Mouse (Mus musculus) cerebellum, adult 11-12 months (tissue): ENCODE results near the gene Ap1s3.

Source experiments
- DNase-seq: peaks from one replicate; pipeline ENCODE4 v3.0.0; 2022

The Ap1s3 gene

DNA sequence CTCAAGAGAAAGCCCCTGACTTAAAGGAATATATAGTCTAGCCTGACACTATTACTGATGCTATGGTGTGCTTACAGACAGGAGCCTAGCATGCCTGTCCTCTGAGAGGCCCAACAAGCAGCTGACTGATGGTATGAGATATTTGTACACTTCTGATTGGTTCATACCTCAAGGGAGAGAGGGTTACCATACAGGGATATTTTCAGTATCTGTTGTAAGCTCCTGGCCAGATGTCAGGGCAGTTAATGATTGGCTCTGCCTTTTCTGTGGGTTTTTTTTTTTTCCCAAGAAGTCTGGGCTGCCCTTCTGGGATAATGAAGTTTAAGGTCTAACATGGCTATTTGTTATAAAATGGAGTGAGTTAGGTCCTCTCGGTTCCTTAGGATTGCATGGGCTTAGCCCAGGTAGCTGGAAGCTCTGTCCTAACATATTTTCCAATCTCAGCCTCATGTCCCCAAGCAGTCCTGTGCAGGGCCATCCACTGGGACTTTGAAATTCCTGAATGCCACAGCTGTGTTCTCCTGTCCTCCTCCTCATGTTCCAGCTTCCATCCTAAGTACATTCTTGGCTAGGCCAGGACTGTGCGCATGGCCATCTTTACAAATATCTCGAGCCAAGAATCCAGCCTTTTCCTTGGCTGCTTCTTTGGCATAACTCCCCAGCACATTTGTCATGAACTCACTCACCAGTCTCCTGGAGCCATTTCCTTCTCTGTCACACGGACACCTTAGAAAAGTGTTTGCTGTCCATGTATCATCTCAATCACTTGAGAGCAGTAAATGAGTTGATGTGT, 81.6 kb downstream of the Ap1s3 start:
- no peak for DNase-seq

DNA sequence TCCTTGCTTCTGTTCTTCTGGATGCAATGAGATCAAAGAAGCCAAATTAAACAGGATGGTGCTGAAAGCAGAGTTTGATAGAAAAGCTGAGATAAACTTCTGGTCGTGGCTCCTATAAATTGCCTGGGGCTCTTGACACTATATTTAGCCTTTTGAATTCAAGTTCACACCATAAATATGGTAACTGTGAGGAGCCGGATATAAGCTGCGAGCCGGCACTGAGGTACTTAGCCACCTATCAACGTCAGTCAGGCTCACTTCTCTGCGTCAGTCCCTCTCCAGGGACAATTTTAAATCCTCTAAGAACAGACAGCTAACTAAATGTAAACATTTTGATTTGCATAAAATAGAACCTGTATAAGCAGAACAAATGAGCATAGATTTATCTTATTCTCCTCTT, 82.3 kb downstream of the Ap1s3 start:
- no peak for DNase-seq

- DNase-seq = peak; percentile 79
Observed at GRCm38 (mm10) chr1:79581136-79581679, 90.6 kb downstream of the Ap1s3 start.

GRCm38 (mm10) chr1:79577357-79577756, 94.4 kb downstream of the Ap1s3 start:
- DNase-seq = no peak

DNA sequence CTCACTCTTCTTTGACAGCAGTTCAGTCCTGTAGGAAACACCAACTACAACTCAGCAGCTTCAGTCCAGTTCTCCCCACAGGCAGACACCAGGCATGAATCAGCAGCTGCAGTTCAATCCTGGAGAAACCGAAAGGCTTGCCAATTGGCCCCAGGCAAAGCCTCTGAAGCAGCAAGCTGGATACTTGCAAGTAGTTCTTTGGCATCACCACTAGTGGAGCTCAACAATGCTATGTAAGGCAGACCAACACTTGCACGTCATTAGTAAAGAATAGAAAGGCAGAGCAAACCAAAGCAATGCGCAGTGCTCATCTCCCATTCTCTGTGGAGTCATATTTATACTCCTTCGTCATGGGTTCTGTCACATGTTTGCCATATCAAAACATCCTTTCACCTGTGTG, 99.9 kb downstream of the Ap1s3 start:
- no peak for DNase-seq

DNA sequence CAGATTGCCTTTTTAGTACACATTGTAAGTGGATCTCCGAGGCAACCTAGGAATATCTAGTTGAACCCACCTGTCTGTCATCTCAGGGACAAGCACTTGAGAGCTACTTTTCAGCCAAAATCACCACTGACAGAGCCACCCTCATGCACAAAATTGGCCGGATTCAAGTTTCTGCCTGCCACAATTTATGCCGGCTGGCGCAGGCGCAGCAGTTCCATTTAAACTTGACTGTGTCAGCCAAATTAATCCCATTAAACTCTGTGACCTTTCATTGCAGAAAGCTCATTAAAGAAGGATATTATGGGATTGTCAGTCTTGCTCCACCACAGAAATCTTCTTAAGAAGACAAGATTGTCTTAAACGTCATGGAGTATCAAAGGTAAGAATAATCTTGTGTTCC, 100.6 kb downstream of the Ap1s3 start:
- DNase-seq = no peak

- DNase-seq = no peak
Observed at GRCm38 (mm10) chr1:79561186-79561585, 110.6 kb downstream of the Ap1s3 start.
